Mouse (Mus musculus) cerebellum, adult 2 months (tissue): ENCODE data around the gene Rnf152. TPM values are rescaled to one million over a fixed set of nuclear protein-coding genes. Genes with fewer than 3 reads are reported as not detected.

Experiments used
- DNase-seq, 2 experiments: peaks; one replicate each; pipeline ENCODE4 v3.0.0; 2021
- H3K27ac ChIP-seq: fragments of 200-500 bp; 2 replicates; pipeline ENCODE4 v1.5.1; 2012; ENCODE audit warnings: low read length, control low read depth, inconsistent platforms; ENCODE audit not compliant: insufficient read depth
- H3K27me3 ChIP-seq: fragments of 200-500 bp; 2 replicates; pipeline ENCODE4 v1.6.1; 2012; ENCODE audit warnings: inconsistent platforms, mild to moderate bottlenecking, low read length, moderate library complexity; ENCODE audit not compliant: control insufficient read depth, insufficient read depth
- H3K4me1 ChIP-seq: fragments of 200-500 bp; 2 replicates; pipeline ENCODE4 v1.6.1; 2011; ENCODE audit warnings: low read length; ENCODE audit not compliant: control insufficient read depth, insufficient read depth
- H3K4me3 ChIP-seq: fragments of 200-500 bp; replicated peaks from 2 replicates; pipeline ENCODE3; 2011; ENCODE audit warnings: mild to moderate bottlenecking, low read depth, low read length, control low read depth; ENCODE audit not compliant: insufficient read depth
- CTCF ChIP-seq: fragments of 200-500 bp; IDR thresholded peaks from 2 replicates; pipeline ENCODE4 v1.5.1; 2011; ENCODE audit warnings: low read depth, mild to moderate bottlenecking, control low read depth, low read length, moderate library complexity, borderline replicate concordance; ENCODE audit not compliant: insufficient read depth
- POLR2A ChIP-seq: fragments of 200-500 bp; IDR thresholded peaks from 2 replicates; pipeline ENCODE4 v1.6.1; 2011; ENCODE audit warnings: low read length, control low read depth, borderline replicate concordance; ENCODE audit not compliant: insufficient read depth
- WGBS: fragments of 180-500 bp; shearing (Covaris S2); methylation state at CpG from one replicate; pipeline ENCODE4 v1.1.7; 2018; 5-methylcytosine and 5-hydroxymethylcytosine counted together
- polyA plus RNA-seq: library from polyadenylated mRNA; depleted of rRNA; stranded (reverse); fragments of >200 nt; gene quantifications from 2 replicates; pipeline ENCODE4 v1.2.3, GENCODE M21; 2012; rRNA removed

Rnf152 gene
- 19.2 and 21.9 TPM in 2 replicates for polyA plus RNA-seq

- H3K4me3 ChIP-seq, result peak within 1 kb of the TSS; percentile 77
- TF ChIP-seq POLR2A (peak; percentile 41), CTCF (no peak; the same call in 1 of the 2 replicates)
- peak; percentile 87 to 88 for DNase-seq
- no peaks in the 10 kb centered on the region for H3K27me3 ChIP-seq
- peaks cover 10% of the 10 kb centered on the region; the same call in 1 of the 2 replicates for H3K4me1 ChIP-seq
- WGBS, result under 1% methylated on average over 58 of the region's 58 CpGs
- H3K27ac ChIP-seq, result peak within 1 kb of the TSS; percentile 92
Observed at GRCm38 (mm10) chr1:105356291-105357011, at the start of gene Rnf152. Gene Rnf152 (minus strand): TSS chr1:105356710.

DNA sequence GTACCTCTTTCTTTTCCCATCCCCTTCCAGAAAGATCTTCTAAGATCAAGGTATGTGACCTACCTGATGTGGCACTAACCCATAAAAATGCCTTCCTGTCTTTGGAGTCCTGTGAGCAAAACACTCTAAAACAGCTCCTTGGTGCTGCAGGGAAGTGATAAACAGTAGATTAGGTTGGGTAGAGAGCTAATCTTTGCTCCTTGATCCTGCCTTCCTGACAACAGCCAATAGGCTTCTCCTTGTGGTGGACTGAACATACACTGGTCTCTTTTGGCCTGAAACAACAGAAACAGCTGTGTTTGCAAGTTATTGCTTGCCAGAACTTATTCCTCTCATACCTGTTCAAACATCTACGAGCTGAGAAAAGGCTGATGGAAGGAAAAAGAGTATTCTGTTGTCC lies 46.3 kb upstream of the Rnf152 start:
- WGBS, result 60% methylated on average over 1 of the region's 1 CpGs
- H3K27ac ChIP-seq, result no peak overlapping the region
- H3K4me3 ChIP-seq, result no peak overlapping the region
- TF ChIP-seq POLR2A (no peak), CTCF (no peak)
- H3K4me1 ChIP-seq, result peaks cover 3% of the 10 kb centered on the region; the same call in 1 of the 2 replicates
- DNase-seq, result no peak
- no peaks in the 10 kb centered on the region for H3K27me3 ChIP-seq

DNA sequence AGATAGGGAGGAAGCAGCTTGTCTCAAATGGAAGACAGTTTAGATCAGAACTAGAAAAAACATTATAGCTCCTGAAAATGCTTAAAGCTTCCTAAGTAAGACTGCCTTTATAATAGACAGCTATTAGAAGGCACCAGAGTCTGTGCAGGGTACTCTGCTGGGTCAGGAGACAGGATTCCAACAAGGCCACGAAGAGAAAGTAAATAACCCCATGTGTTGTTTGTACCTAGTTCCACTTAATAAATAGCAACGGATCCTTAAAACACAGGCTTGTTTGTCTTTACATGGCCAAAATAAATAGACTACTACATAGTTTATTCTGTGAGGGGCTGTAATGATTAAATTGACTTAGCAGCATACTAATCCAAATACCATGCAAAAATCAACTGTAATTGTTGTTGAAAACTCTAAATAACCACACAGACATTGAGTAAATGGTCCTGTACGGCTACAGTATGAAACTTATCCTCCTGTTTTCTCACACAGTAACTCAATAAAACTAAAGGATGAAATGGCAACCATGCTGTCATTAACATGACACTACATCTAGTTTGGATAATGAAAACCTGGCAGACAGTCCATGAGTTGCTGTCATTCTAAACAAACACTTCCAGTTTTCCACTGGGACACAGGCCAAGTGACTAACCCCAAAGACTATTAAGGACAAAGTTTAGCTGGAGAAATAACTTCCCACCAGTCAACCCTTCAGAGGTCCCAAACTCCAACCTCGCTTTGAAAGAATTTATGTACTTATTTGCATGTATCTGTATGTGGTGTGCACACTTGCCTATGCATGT lies 27.8 kb upstream of the Rnf152 start:
- TF ChIP-seq CTCF, result no peak
- no peak for TF ChIP-seq POLR2A
- H3K4me1 ChIP-seq, result no peaks in the 10 kb centered on the region
- no peak overlapping the region for H3K4me3 ChIP-seq
- 74% methylated on average over 4 of the region's 4 CpGs for WGBS
- no peak for DNase-seq
- H3K27ac ChIP-seq, result no peak overlapping the region
- H3K27me3 ChIP-seq, result no peaks in the 10 kb centered on the region

GRCm38 (mm10) chr1:105377546-105377945 lies 21.0 kb upstream of the Rnf152 start:
- peak in 1 of 2 experiments; percentile 48 for DNase-seq
- TF ChIP-seq CTCF, result no peak
- no peak for TF ChIP-seq POLR2A
- H3K4me3 ChIP-seq, result no peak overlapping the region
- H3K4me1 ChIP-seq, result peaks cover 4% of the 10 kb centered on the region; the same call in 1 of the 2 replicates
- no peaks in the 10 kb centered on the region for H3K27me3 ChIP-seq
- H3K27ac ChIP-seq, result no peak overlapping the region

- 51% methylated on average over 4 of the region's 4 CpGs for WGBS
- Histone ChIP-seq H3K4me3 (no peak overlapping the region), H3K4me1 (peaks cover 4% of the 10 kb centered on the region; the same call in 1 of the 2 replicates), H3K27me3 (no peaks in the 10 kb centered on the region), H3K27ac (no peak overlapping the region)
- TF ChIP-seq CTCF, result no peak
- no peak for TF ChIP-seq POLR2A
- DNase-seq, result peak in 1 of 2 experiments; percentile 66
Observed at GRCm38 (mm10) chr1:105374618-105375017, 18.1 kb upstream of the Rnf152 start.

DNA sequence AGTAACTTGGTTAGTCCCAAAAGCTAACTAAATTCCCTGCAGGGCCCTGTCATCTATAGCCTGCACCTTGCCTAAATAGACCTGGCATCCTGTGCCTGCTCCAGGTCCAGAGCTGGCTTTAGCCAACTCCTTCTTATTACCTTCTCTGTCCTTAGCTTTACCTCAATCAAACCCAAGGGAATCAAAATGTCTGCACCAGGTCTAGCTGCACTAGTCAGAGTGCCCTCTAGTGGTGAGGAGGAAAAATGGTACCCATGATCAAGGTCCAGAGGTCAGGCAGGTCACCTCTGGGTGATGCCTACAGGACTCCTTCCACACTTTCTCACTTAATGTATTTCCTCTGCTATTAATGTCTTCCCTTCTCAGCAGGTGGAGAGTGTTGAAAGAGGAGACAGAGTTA lies 6.2 kb upstream of the Rnf152 start:
- Histone ChIP-seq H3K4me1 (no peaks in the 10 kb centered on the region), H3K27me3 (no peaks in the 10 kb centered on the region), H3K27ac (no peak overlapping the region), H3K4me3 (no peak overlapping the region)
- TF ChIP-seq POLR2A (no peak), CTCF (peak; percentile 41; the same call in 1 of the 2 replicates)
- DNase-seq, result no peak

- H3K4me1 ChIP-seq, result peaks cover 6% of the 10 kb centered on the region; the same call in 1 of the 2 replicates
- DNase-seq, result peak in 1 of 2 experiments; percentile 59
- WGBS, result 19% methylated on average over 4 of the region's 4 CpGs
- H3K27me3 ChIP-seq, result no peaks in the 10 kb centered on the region
- H3K4me3 ChIP-seq, result no peak overlapping the region
- TF ChIP-seq POLR2A (no peak), CTCF (no peak)
- no peak overlapping the region for H3K27ac ChIP-seq
Observed at GRCm38 (mm10) chr1:105358896-105359295, 2.4 kb upstream of the Rnf152 start.

DNA sequence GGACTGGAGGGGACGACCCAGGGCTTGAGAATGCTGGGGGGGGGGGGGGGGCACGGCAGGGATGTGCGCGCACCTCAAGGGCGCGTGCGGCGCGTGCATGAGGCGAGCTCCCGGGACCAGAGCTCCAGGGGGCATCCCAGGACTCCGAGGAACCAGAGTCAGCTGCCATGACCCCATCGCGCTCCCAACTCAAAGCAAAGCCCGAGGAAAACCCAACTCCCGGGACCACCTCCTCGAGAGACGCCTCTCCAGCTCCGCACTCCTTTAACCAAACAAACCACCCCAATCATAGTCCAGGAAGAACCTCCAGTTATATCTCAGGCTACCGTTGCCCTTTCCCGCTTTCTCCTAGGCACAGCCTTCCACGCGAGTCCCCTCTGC lies 610 bp downstream of the Rnf152 start:
- TF ChIP-seq POLR2A, result no peak
- TF ChIP-seq CTCF, result no peak
- peak in 1 of 2 experiments; percentile 64 for DNase-seq
- peaks cover 15% of the 10 kb centered on the region; the same call in 1 of the 2 replicates for H3K4me1 ChIP-seq
- H3K4me3 ChIP-seq, result peak overlapping the region; percentile 77
- peak overlapping the region; percentile 92 for H3K27ac ChIP-seq
- no peaks in the 10 kb centered on the region for H3K27me3 ChIP-seq
- under 1% methylated on average over 22 of the region's 23 CpGs for WGBS
